Mouse (Mus musculus) adipocyte (in vitro differentiated cells): ENCODE measurements around the gene Snx9.

Source experiments
- DNase-seq: peaks from one replicate; pipeline ENCODE4 v3.0.0-alpha.2; 2016; ENCODE audit warnings: low spot score

Gene Snx9

DNA sequence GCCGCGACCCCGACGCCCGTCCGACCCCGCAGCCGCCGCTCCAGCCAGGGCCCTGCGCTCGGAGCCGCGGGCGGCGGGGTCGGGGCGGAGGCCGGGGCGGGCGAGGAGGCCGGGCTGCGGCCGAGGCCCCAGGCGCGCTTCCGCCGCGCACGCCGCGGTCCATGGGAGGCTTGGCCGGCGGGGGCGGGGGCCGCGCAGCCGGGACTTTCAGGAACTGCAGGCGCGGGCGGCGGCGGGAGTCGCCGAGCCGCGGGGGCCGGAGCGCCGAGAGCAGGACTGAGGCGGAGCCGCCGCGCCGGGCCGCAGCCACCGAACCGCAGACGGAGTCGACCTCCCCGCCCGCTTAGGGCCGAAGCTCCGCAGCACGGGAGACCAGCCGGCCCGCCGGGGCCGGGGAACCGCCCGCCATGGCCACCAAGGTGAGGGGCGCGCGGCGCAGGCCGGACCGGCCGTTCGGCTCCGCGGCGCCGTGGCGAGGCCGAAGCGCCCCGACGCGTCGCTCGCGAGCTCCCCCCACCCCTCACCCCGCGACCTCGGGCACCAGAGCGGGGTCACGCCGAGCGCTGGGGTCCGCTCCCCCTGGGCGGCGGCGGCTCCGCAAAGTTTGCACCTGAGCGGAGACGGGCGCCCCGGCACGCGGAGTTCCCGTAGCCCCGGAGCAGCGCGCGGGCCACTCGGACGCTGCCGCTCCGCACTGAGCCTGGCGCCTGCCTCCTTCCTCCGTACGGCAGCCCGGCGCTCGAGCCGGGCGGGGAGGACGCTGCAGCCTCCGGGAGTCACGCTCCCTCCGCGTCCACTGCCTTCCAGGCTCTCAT lies at the start of gene Snx9:
Gene Snx9, plus strand, starts transcription at position 202 of the 815 bp plus-strand sequence.
- DNase-seq, result peak; percentile 60

DNA sequence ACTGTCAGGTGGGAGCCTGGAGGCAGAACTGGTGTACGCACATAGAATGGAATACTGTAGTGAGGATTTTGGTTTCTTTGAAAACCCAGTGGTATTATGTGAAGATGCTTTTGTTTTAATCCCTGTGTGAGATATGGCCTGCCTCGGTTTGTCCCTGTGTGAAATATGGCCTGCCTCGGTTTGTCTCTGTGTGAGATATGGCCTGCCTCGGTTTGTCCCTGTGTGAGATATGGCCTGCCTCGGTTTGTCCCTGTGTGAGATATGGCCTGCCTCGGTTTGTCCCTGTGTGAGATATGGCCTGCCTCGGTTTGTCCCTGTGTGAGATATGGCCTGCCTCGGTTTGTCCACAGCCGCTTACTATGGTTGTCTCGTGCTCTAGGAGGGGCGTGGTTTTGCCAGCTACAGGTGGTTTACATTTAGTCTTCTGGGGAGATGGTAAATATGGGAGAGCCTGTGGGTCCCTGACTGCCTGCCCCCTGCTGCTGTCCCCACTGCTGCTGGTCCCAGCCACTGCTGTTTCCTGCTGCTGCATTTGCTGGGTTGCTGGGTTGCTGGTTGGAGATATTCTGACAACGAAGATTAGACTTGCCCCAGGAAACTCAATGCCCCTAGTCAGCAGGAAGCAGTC lies 48.9 kb upstream of the Snx9 start:
- no peak for DNase-seq

DNA sequence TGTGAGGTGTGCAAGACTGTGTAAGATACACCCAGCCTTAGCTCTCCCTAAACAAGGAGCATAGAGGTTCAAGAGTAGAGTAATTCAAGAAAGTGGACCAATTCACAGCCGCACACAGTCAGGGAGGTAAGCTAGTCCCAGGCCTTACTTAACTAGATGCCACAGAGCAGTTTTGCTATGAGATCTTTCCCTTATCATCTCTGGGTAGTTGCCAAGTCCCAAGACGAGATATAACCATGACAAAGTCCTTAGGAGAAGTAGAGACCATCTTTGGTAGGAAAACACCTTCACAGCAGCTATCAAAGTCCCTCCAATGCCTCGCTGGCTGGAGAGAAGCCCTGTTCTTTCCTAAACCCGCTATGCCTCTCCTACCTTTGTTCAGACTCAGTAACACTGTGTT lies 47.5 kb upstream of the Snx9 start:
- no peak for DNase-seq

- DNase-seq, result no peak
These were observed 46.9 kb upstream of the Snx9 start for GRCm38 (mm10) chr17:5794276-5794675.

DNA sequence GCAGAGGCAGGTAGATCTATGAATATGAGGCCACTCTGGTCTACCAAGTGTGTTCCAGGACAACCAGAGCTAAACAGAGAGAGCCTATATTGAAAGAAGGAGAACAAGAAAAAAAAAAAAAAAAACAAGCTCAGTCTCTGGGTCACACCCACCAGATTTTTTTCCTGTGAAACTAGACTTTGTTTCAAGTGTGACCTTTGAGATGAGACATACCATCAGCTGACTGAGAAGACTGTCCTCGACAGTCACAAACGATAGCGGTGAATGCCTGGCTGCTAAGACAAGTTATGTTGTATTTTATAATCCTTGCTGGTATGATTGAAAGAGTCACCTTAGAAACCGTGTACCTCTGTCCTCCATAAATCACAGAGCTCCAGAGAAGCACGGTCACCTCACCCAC lies 45.8 kb upstream of the Snx9 start:
- no peak for DNase-seq

- peak; percentile 92 for DNase-seq
These were observed 45.3 kb upstream of the Snx9 start for GRCm38 (mm10) chr17:5795878-5796277.

DNA sequence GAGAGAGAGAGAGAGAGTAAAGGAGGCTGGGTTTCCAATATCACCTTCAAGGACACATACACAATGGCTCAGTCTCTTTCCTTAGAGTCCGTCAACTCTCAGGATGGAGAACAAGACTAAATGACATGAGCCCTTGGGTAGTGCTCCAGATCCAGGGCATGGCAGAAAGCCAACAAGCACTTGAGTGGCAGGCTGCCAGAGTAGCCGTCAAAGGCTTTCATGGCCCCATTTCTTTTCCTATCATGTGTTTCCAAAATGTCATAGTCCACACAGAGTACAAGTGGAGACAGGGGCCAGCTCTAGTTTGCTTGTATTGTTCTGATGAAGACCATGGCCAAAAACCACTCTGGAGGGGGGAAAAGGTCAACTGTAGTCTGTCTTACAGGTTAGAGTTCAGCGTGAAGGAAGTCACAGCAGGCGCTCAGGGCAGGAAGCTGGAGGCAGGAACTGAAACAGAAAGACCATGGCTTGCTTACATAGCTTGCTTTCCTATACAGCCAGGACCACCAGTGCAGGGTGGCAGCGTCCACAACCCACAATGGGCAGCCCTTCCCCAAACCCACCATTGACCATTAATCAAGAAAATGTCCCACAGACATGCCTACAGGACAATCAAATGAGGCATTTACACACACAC lies 43.9 kb upstream of the Snx9 start:
- DNase-seq, result peak; percentile 77

DNA sequence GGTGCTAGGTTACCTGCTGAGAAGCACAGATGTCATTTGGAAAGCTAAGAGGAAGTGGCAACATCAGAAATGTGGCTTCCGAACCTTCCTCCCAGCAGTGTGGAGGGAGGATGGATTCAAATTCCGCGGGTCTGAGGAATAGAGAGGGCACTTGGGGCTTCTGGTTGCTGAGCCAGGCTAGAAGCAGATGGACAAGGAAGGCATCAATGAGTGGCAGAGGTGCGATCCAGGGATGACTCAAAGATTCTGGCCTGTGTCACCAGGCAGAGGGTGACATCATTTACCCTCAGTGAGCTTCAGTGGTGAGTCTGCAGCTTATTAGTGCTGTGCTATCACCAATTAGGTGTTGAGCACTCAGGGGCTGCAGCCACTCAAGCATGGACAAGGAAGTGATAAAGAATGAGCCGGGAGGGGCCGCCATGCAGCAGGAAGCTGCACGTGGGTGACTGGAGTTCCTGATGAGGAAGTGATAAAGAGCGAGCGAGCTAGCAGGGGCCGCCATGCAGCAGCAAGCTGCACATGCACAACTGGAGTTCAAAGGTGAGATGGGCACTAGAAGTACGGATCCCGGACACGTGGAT lies 42.8 kb upstream of the Snx9 start:
- no peak for DNase-seq

- no peak for DNase-seq
These were observed 42.2 kb upstream of the Snx9 start for GRCm38 (mm10) chr17:5798900-5799299.

DNA sequence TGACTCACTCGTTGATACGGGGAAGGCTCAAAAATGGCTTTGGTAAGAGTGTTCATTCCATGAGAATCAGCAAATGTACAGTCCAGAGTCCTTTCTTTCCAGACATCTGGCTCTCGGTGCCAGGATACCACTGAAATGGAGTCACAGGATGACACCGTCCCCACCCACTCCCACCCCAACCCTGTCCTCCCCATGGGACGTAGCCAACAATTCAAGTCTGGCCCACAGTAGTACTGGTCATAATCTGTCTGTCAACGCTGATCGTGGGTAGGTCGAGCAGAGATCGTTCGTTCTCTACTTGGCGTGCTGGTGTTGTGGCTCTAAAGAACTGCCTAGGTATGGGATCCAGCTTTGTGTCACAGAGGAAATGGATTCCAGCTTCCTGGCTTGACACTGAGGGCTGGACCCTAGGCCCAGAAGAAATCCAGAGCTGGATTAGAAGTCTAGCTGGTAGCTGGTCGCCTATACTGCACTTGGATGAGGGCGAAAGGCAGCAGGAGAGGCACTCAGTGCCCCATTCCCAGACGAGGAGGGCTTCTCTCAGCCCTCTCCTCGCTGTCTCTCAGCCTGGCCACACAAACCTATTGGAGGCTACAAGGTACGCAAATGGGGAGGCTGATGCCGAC lies 41.6 kb upstream of the Snx9 start:
- DNase-seq, result peak; percentile 54

- DNase-seq, result no peak
These were observed 40.9 kb upstream of the Snx9 start for GRCm38 (mm10) chr17:5800254-5800653.

- DNase-seq, result no peak
These were observed 40.1 kb upstream of the Snx9 start for GRCm38 (mm10) chr17:5800824-5801560.

DNA sequence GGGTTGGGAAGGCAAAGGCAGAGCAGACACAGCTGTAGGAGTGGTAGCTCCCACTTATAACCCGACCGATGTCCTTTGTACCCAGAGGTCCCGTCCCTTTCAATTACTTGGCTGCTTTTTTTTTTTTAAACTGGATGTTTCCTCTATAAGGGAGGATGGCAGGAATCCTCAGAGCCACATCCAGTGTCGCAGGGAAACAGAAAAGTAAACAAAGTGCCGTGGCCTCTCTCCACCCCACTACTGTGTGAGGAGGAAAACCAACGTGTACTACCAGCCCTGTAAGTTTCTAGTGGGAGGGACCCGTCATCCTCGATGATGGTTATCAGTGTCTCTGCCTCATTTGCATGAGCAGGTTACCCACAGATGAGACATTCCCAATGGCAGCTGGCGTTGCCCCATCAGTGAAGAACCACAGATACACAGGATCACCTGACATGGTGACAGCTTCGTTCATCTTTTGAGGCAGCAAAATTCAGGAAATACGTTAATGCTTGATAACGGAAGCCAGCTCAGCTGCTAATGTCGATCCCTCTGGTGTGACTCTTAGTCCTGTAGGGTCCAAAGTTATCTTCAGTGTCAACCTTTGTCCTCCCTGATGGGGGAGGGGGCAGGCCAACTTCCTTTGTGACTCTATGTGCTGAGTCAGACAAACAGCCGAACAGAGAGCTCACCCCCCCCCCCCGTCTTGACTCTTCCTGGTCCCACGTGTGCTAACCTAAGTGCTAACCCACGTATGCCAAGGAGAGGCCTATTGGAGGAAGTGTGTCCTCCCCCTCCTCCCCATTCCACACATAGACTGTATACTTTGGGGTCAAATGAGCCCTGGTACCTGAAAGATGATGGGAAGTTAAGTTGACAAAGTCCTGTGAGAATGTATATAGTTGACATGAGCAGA lies 39.1 kb upstream of the Snx9 start:
- DNase-seq, result no peak

DNA sequence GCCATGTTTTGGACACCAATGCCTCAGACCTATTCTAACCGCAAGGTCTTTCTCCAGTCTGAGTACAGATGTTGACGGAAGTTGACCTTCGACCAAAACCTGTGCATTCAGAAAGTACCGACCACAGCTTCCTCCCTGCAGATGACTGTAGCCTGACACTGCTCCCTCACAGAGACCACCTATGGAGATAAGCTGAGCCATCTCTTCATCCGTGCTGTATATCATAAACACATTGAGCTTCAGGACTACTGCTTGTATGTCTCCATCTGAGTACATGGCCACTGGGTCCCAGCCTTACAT lies 38.5 kb upstream of the Snx9 start:
- no peak for DNase-seq

DNA sequence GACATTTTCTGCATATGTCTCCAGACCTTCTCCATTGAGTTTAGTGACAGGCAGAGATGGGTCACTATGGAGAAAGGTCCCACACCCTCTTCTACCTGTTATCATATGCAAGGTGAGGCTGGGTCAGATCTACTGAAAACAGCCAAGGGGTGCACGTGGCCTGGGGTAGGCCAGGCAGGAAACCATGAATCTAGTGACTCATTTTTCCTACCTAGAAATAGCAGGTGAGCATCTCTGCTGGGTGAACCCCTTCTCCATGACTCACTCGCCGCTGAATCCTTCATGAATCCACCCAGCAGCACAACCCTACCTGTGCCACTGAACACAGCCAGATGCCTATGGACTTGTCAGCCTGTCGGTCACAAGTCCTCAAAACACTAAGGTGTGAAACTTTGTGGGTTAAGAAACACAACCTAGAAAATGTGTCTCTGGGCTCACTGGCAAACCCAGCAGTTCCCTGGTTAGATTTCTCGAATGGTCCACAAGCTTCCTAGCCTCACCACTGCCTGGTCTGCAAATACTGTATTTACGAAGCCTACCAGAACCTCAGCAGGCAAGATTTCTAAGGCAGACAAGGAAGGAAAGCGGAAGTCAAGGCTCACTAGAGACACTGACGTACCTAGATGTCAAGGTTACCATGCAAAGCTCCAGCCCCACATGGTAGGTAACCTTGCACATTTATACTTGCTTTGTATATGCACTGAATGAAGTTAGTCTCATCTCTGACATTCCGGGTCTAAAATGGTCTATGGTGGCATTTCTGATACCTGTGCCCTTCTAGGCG lies 37.7 kb upstream of the Snx9 start:
- no peak for DNase-seq

DNA sequence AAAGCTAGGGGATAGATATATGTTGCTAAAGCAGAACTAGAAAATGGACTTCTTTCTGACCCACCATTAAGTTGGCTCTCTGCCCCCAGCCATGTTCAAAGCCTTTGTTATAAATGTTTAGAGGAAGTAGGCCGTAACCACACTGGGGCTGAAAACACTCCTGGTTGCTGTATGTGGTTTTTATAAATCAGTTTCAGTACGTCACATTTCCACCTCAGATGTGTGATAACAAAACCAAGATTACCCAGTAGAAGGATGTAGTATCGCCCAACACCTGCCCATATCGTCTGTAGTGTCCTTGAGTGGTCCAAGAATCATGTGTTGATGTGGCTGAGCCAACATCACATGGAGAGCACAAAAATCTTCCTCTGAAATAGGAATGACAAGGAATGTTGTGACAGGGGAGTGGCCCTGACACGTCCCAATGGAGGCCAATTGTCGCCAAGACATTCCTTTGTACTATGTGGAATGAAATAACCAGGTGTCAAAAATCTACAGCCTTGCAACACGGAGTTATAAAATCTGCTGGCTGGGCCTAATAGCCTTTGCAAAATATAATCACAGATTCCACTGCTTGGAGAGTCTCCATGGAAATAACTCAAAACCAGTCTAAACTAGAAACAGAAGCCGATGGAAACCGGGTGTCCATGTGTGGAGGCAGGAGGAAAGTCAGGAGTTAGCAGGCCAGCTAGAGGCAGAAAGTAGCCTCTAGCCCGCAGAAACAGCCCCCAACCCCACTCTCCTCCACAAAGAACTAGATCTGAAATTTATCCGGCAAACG lies 36.6 kb upstream of the Snx9 start:
- peak; percentile 69 for DNase-seq

DNA sequence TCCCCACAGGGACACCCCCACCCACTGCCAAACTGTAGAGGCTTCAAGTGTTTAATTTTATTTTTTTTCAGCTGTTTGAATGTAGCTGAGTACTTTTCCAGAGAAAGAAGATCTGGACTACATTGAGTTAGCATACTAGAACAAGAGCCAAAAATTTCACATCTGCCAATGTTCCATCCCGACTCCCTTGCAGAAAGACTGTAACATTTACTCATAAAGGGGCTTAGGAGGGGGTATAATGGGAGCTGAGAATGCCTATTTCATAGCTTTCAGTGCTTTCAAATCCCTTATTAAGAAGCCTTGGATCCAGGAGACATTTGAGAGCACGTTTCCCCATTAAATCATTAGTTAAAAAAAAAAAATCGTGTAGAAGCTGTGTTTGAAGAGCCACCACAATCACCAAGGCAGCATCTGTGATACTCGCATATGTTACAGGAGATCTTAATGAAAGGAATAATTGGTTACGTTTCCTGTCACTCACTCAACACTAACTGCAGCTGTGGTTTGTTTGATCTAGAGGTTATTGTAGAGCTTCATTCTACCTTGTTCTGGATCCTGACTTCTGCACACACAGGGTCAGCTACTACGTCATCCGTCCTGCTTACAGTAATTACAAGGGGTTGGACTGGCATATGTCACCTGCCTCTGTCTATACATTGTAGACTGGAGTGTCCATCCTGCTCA lies 35.8 kb upstream of the Snx9 start:
- no peak for DNase-seq

GRCm38 (mm10) chr17:5805935-5806334 lies 35.2 kb upstream of the Snx9 start:
- peak; percentile 98 for DNase-seq

- DNase-seq, result no peak
These were observed 34.3 kb upstream of the Snx9 start for GRCm38 (mm10) chr17:5806823-5807222.
